Mouse (Mus musculus) lung, postnatal 25 days (tissue): ENCODE results near the gene Man1b1.
A peak's percentile ranks its signal among the peaks of the same experiment; 100 is the strongest.

Source experiments
- DNase-seq: peaks from one replicate; pipeline ENCODE4 v3.0.0; 2022; ENCODE audit warnings: low spot score

Man1b1 gene

GRCm38 (mm10) chr2:25332286-25333160 is at the start of gene Man1b1:
Gene Man1b1 (plus strand): TSS chr2:25332338.
- DNase-seq = peak; percentile 99

GRCm38 (mm10) chr2:25285551-25285950 is 46.6 kb upstream of the Man1b1 start:
- DNase-seq = no peak

GRCm38 (mm10) chr2:25286314-25286713 is 45.8 kb upstream of the Man1b1 start:
- DNase-seq = no peak

GRCm38 (mm10) chr2:25286837-25287636 is 45.1 kb upstream of the Man1b1 start:
- peak; percentile 76 for DNase-seq

GRCm38 (mm10) chr2:25287927-25288649 is 44.0 kb upstream of the Man1b1 start, which contains the start of gene Tmem210:
Gene Tmem210 (plus strand): TSS chr2:25288145.
- DNase-seq = no peak

- DNase-seq = no peak
Measured at GRCm38 (mm10) chr2:25288734-25289345, 43.3 kb upstream of the Man1b1 start.

- peak; percentile 64 for DNase-seq
Measured at GRCm38 (mm10) chr2:25289651-25290050, 42.5 kb upstream of the Man1b1 start, which contains the start of gene Lrrc26. Gene Lrrc26 (plus strand): TSS chr2:25289915.

- no peak for DNase-seq
Measured at GRCm38 (mm10) chr2:25290101-25290815, 41.9 kb upstream of the Man1b1 start.

- no peak for DNase-seq
Measured at GRCm38 (mm10) chr2:25290816-25291130, 41.4 kb upstream of the Man1b1 start.

GRCm38 (mm10) chr2:25291184-25292053 is 40.7 kb upstream of the Man1b1 start:
- no peak for DNase-seq

- no peak for DNase-seq
Measured at GRCm38 (mm10) chr2:25292054-25292544, 40.0 kb upstream of the Man1b1 start.

- DNase-seq = peak; percentile 73
Measured at GRCm38 (mm10) chr2:25292856-25293255, 39.3 kb upstream of the Man1b1 start.

- DNase-seq = no peak
Measured at GRCm38 (mm10) chr2:25293706-25294105, 38.4 kb upstream of the Man1b1 start.

- no peak for DNase-seq
Measured at GRCm38 (mm10) chr2:25297093-25297492, 35.0 kb upstream of the Man1b1 start.

GRCm38 (mm10) chr2:25298046-25298445 is 34.1 kb upstream of the Man1b1 start:
- DNase-seq = no peak

GRCm38 (mm10) chr2:25303452-25303851 is 28.7 kb upstream of the Man1b1 start:
- no peak for DNase-seq

GRCm38 (mm10) chr2:25303931-25304656 is 28.0 kb upstream of the Man1b1 start:
- no peak for DNase-seq

GRCm38 (mm10) chr2:25304657-25305541 is 27.2 kb upstream of the Man1b1 start:
- no peak for DNase-seq
